Mouse (Mus musculus): ENCODE data around the gene Smoc2. TPM values are rescaled to one million over a fixed set of nuclear protein-coding genes. Genes with fewer than 3 reads are reported as not detected.

The Smoc2 gene
- total RNA-seq, 2 experiments from 2014 or later: 46.5 to 54.3 TPM

GRCm38 (mm10) chr17:14394861-14395260 is 115.6 kb downstream of the Smoc2 start:
- intact Hi-C loops (cut with DNase I): no loop called here
- no peak for DNase-seq

GRCm38 (mm10) chr17:14397456-14397855 is 118.2 kb downstream of the Smoc2 start:
- intact Hi-C loops (cut with DNase I): no loop called here
- peak; percentile 28 to 38 for DNase-seq

- no peak for DNase-seq
- intact Hi-C loops (cut with DNase I): no loop called here
These were observed 119.5 kb downstream of the Smoc2 start for GRCm38 (mm10) chr17:14398650-14399424.

GRCm38 (mm10) chr17:14400960-14401359 is 121.7 kb downstream of the Smoc2 start:
- intact Hi-C loops (cut with DNase I): no loop called here
- no peak for DNase-seq

GRCm38 (mm10) chr17:14407874-14408273 is 128.6 kb downstream of the Smoc2 start:
- no peak for DNase-seq
- intact Hi-C loops (cut with DNase I): no loop called here

GRCm38 (mm10) chr17:14412460-14412859 is 133.2 kb downstream of the Smoc2 start:
- DNase-seq: no peak
- intact Hi-C loops (cut with DNase I): loop anchor here (10.0 kb wide), 1 partner anchor 178 kb away; no protein-coding TSS in a partner anchor

- intact Hi-C loops (cut with DNase I): loop anchor here (10.0 kb wide), 1 partner anchor 180 kb away; no protein-coding TSS in a partner anchor
These were observed 135.2 kb downstream of the Smoc2 start for GRCm38 (mm10) chr17:14414511-14414910.

GRCm38 (mm10) chr17:14420460-14421046 is 141.2 kb downstream of the Smoc2 start:
- peak; percentile 39 to 47 for DNase-seq
- intact Hi-C loops (cut with DNase I): no loop called here

More at GRCm38 (mm10) chr17:14414511-14414910, 135.2 kb downstream of the Smoc2 start:
- DNase-seq: no peak

- intact Hi-C loops (cut with DNase I): no loop called here
- no peak for DNase-seq
These were observed 147.2 kb downstream of the Smoc2 start for GRCm38 (mm10) chr17:14426481-14426880.

- intact Hi-C loops (cut with DNase I): no loop called here
- DNase-seq: no peak
These were observed 155.4 kb downstream of the Smoc2 start for GRCm38 (mm10) chr17:14434717-14435116.

- intact Hi-C loops (cut with DNase I): no loop called here
These were observed 166.3 kb downstream of the Smoc2 start for GRCm38 (mm10) chr17:14445611-14446010.

GRCm38 (mm10) chr17:14447275-14447674 is 168.0 kb downstream of the Smoc2 start:
- DNase-seq: no peak

More at GRCm38 (mm10) chr17:14445611-14446010, 166.3 kb downstream of the Smoc2 start:
- DNase-seq: no peak

More at GRCm38 (mm10) chr17:14447275-14447674, 168.0 kb downstream of the Smoc2 start:
- intact Hi-C loops (cut with DNase I): no loop called here

Other genes with a start within 250 kb of the Smoc2 start
- not detected for gene Gm7358, start 220.0 kb upstream of the Smoc2 start, total RNA-seq (2021)
- 1 to 10 TPM; 1.0 to 1.7 TPM for gene Dact2, start 75.2 kb upstream of the Smoc2 start, total RNA-seq (2021)